Mouse (Mus musculus) heart, embryonic 13.5 days (tissue): ENCODE results near the gene Hdhd5. TPM values are rescaled to one million over a fixed set of nuclear protein-coding genes. Genes with fewer than 3 reads are reported as not detected.

ENCODE experiments used
- ATAC-seq: fragments of 200-750 bp; cut with Nextera tagmentation; 2 replicates; pipeline ENCODE4 v1.8.0; 2017; ENCODE audit warnings: moderate TSS enrichment; ENCODE audit not compliant: insufficient number of reproducible peaks, low FRiP score, low TSS enrichment; ENCODE audit errors: extremely low read depth
- H3K27ac ChIP-seq: fragments of 300-500 bp; sonication (generic); replicated peaks from 2 replicates; pipeline ENCODE4 v1.5.1; 2015; ENCODE audit warnings: moderate library complexity, mild to moderate bottlenecking, inconsistent platforms
- H3K27me3 ChIP-seq: fragments of 300-500 bp; sonication (generic); replicated peaks from 2 replicates; pipeline ENCODE4 v1.6.1; 2015; ENCODE audit warnings: mild to moderate bottlenecking, inconsistent platforms
- H3K36me3 ChIP-seq: fragments of 300-500 bp; sonication (generic); 2 replicates; pipeline ENCODE4 v1.6.1; 2015; ENCODE audit warnings: mild to moderate bottlenecking, inconsistent platforms
- H3K4me1 ChIP-seq: fragments of 300-500 bp; sonication (generic); 2 replicates; pipeline ENCODE4 v1.6.1; 2015; ENCODE audit warnings: inconsistent platforms
- H3K4me2 ChIP-seq: fragments of 300-500 bp; sonication (generic); 2 replicates; pipeline ENCODE4 v1.6.1; 2015; ENCODE audit warnings: inconsistent platforms, mild to moderate bottlenecking, moderate library complexity
- H3K4me3 ChIP-seq: fragments of 300-500 bp; sonication (generic); 2 replicates; pipeline ENCODE4 v1.5.1; 2015; ENCODE audit warnings: moderate library complexity, mild to moderate bottlenecking, inconsistent platforms
- H3K9ac ChIP-seq: fragments of 300-500 bp; sonication (generic); 2 replicates; pipeline ENCODE4 v1.6.1; 2015; ENCODE audit warnings: inconsistent platforms, mild to moderate bottlenecking, moderate library complexity
- H3K9me3 ChIP-seq: fragments of 300-500 bp; sonication (generic); 2 replicates; pipeline ENCODE4 v1.6.1; 2016; ENCODE audit warnings: inconsistent platforms
- WGBS: fragments of 180-500 bp; shearing (Covaris S2); methylation state at CpG from one replicate; pipeline ENCODE4 v1.1.7; 2015; ENCODE audit warnings: mixed read lengths; 5-methylcytosine and 5-hydroxymethylcytosine counted together
- polyA plus RNA-seq: library from polyadenylated mRNA; unstranded; fragments of >200 nt; fragmentation: Nextera tagmentation; extraction: Ambion mirVana; gene quantifications from 2 replicates; pipeline ENCODE4 v1.2.1, GENCODE M21; 2015

Hdhd5 gene
- polyA plus RNA-seq, 1 experiment from 2014 or later: 14.1 TPM

GRCm38 (mm10) chr6:120504051-120504450 is 27.1 kb downstream of the Hdhd5 start:
- no peak for ATAC-seq
- H3K4me3 ChIP-seq: no peak overlapping the region
- peaks cover 6% of the 10 kb centered on the region for H3K9me3 ChIP-seq
- H3K9ac ChIP-seq: no peak overlapping the region
- H3K27me3 ChIP-seq: 0 out of 2 replicates have a peak, but pooled peaks cover 1% of the 10 kb centered on the region
- H3K4me1 ChIP-seq: peaks cover 5% of the 10 kb centered on the region; the same call in 1 of the 2 replicates
- no peak overlapping the region for H3K27ac ChIP-seq
- WGBS: 68% methylated on average over 3 of the region's 3 CpGs
- no peak overlapping the region for H3K4me2 ChIP-seq
- H3K36me3 ChIP-seq: peaks cover 7% of the 10 kb centered on the region; the same call in 1 of the 2 replicates

- H3K4me1 ChIP-seq: peaks cover 29% of the 10 kb centered on the region
- ATAC-seq: no peak
These were observed 34.6 kb downstream of the Hdhd5 start for GRCm38 (mm10) chr6:120496544-120496943.

GRCm38 (mm10) chr6:120493374-120494181 is 37.5 kb downstream of the Hdhd5 start, which contains the start of gene Tmem121b:
Gene Tmem121b, minus strand, starts transcription at chr6:120493807.
- peak; percentile 24; the same call in 1 of the 2 replicates for ATAC-seq
- peaks cover 69% of the 10 kb centered on the region for H3K27me3 ChIP-seq
- peaks cover 29% of the 10 kb centered on the region for H3K4me1 ChIP-seq
- H3K27ac ChIP-seq: no peak within 1 kb of the TSS
- no peaks in the 10 kb centered on the region for H3K9me3 ChIP-seq
- H3K9ac ChIP-seq: peak within 1 kb of the TSS; percentile 79
- WGBS: under 1% methylated on average over 74 of the region's 84 CpGs
- H3K36me3 ChIP-seq: no peaks in the 10 kb centered on the region
- H3K4me3 ChIP-seq: peak within 1 kb of the TSS; percentile 74
- peak within 1 kb of the TSS; percentile 99 for H3K4me2 ChIP-seq

More at GRCm38 (mm10) chr6:120496544-120496943, 34.6 kb downstream of the Hdhd5 start:
- H3K27ac ChIP-seq: no peak overlapping the region
- H3K36me3 ChIP-seq: no peaks in the 10 kb centered on the region
- no peak overlapping the region for H3K9ac ChIP-seq
- H3K9me3 ChIP-seq: peaks cover 6% of the 10 kb centered on the region
- no peak overlapping the region for H3K4me3 ChIP-seq
- peaks cover 59% of the 10 kb centered on the region for H3K27me3 ChIP-seq
- H3K4me2 ChIP-seq: no peak overlapping the region
- WGBS: 59% methylated on average over 3 of the region's 3 CpGs

- peaks cover 63% of the 10 kb centered on the region for H3K27me3 ChIP-seq
- WGBS: 1% methylated on average over 95 of the region's 95 CpGs
- H3K9me3 ChIP-seq: no peaks in the 10 kb centered on the region
- peak overlapping the region; percentile 99 for H3K4me2 ChIP-seq
- no peak overlapping the region for H3K27ac ChIP-seq
- peak overlapping the region; percentile 79 for H3K9ac ChIP-seq
- peak; percentile 29; the same call in 1 of the 2 replicates for ATAC-seq
- H3K4me1 ChIP-seq: peaks cover 29% of the 10 kb centered on the region
- H3K4me3 ChIP-seq: peak overlapping the region; percentile 74
- H3K36me3 ChIP-seq: no peaks in the 10 kb centered on the region
These were observed 38.4 kb downstream of the Hdhd5 start for GRCm38 (mm10) chr6:120492499-120493373.

GRCm38 (mm10) chr6:120491862-120492498 is 39.1 kb downstream of the Hdhd5 start:
- Histone ChIP-seq H3K27me3 (peaks cover 66% of the 10 kb centered on the region), H3K4me1 (peaks cover 29% of the 10 kb centered on the region), H3K9me3 (no peaks in the 10 kb centered on the region), H3K4me2 (peak overlapping the region; percentile 99), H3K27ac (no peak overlapping the region), H3K9ac (peak overlapping the region; percentile 14; the same call in 1 of the 2 replicates), H3K36me3 (no peaks in the 10 kb centered on the region), H3K4me3 (peak overlapping the region; percentile 74)
- no peak for ATAC-seq
- WGBS: 7% methylated on average over 22 of the region's 22 CpGs

- Histone ChIP-seq H3K4me1 (peaks cover 32% of the 10 kb centered on the region), H3K27me3 (peaks cover 61% of the 10 kb centered on the region)
- 51% methylated on average over 7 of the region's 7 CpGs for WGBS
These were observed 40.1 kb downstream of the Hdhd5 start for GRCm38 (mm10) chr6:120491064-120491463.

GRCm38 (mm10) chr6:120489461-120489860 is 41.7 kb downstream of the Hdhd5 start:
- Histone ChIP-seq H3K27me3 (peaks cover 51% of the 10 kb centered on the region), H3K36me3 (no peaks in the 10 kb centered on the region), H3K9ac (no peak overlapping the region), H3K9me3 (no peaks in the 10 kb centered on the region), H3K4me2 (no peak overlapping the region), H3K27ac (no peak overlapping the region), H3K4me3 (no peak overlapping the region), H3K4me1 (peaks cover 42% of the 10 kb centered on the region)
- no peak for ATAC-seq
- WGBS: 56% methylated on average over 2 of the region's 2 CpGs

More at GRCm38 (mm10) chr6:120491064-120491463, 40.1 kb downstream of the Hdhd5 start:
- Histone ChIP-seq H3K36me3 (no peaks in the 10 kb centered on the region), H3K27ac (no peak overlapping the region), H3K9me3 (no peaks in the 10 kb centered on the region), H3K4me3 (no peak overlapping the region), H3K9ac (no peak overlapping the region), H3K4me2 (no peak overlapping the region)
- no peak for ATAC-seq

- Histone ChIP-seq H3K4me1 (peaks cover 35% of the 10 kb centered on the region), H3K27me3 (peaks cover 43% of the 10 kb centered on the region), H3K27ac (no peak overlapping the region), H3K36me3 (no peaks in the 10 kb centered on the region), H3K4me3 (no peak overlapping the region), H3K4me2 (no peak overlapping the region), H3K9ac (no peak overlapping the region), H3K9me3 (no peaks in the 10 kb centered on the region)
- 58% methylated on average over 3 of the region's 3 CpGs for WGBS
- no peak for ATAC-seq
These were observed 42.5 kb downstream of the Hdhd5 start for GRCm38 (mm10) chr6:120488647-120489046.

- H3K36me3 ChIP-seq: peaks cover 9% of the 10 kb centered on the region; the same call in 1 of the 2 replicates
- peaks cover 20% of the 10 kb centered on the region for H3K27me3 ChIP-seq
- peaks cover 23% of the 10 kb centered on the region for H3K4me1 ChIP-seq
- no peak overlapping the region for H3K9ac ChIP-seq
- no peak overlapping the region for H3K4me2 ChIP-seq
- 57% methylated on average over 8 of the region's 8 CpGs for WGBS
- ATAC-seq: no peak
- no peak overlapping the region for H3K4me3 ChIP-seq
- H3K27ac ChIP-seq: no peak overlapping the region
- H3K9me3 ChIP-seq: no peaks in the 10 kb centered on the region
These were observed 45.0 kb downstream of the Hdhd5 start for GRCm38 (mm10) chr6:120486051-120486510.

- ATAC-seq: no peak
- H3K4me2 ChIP-seq: no peak overlapping the region
- H3K4me1 ChIP-seq: peaks cover 23% of the 10 kb centered on the region
- WGBS: 33% methylated on average over 3 of the region's 3 CpGs
- H3K36me3 ChIP-seq: peaks cover 10% of the 10 kb centered on the region; the same call in 1 of the 2 replicates
- H3K9me3 ChIP-seq: no peaks in the 10 kb centered on the region
- H3K27me3 ChIP-seq: peaks cover 10% of the 10 kb centered on the region
- H3K27ac ChIP-seq: no peak overlapping the region
- H3K4me3 ChIP-seq: no peak overlapping the region
- no peak overlapping the region for H3K9ac ChIP-seq
These were observed 46.1 kb downstream of the Hdhd5 start for GRCm38 (mm10) chr6:120485038-120485437.
